Mouse (Mus musculus) liver, postnatal 0 days (tissue): ENCODE measurements around the gene Ski. TPM values are rescaled to one million over a fixed set of nuclear protein-coding genes. Genes with fewer than 3 reads are reported as not detected.

Experiments used
- ATAC-seq: fragments of 200-750 bp; cut with Nextera tagmentation; 2 replicates; pipeline ENCODE4 v1.8.0; 2017; ENCODE audit warnings: mild to moderate bottlenecking, moderate library complexity
- DNase-seq: peaks from one replicate; pipeline ENCODE4 v3.0.0-alpha.2; 2016
- H3K27ac ChIP-seq: fragments of 300-500 bp; sonication (generic); 2 replicates; pipeline ENCODE4 v1.5.1; 2014; ENCODE audit warnings: antibody characterized with exemption, moderate library complexity, mild to moderate bottlenecking, low read depth
- H3K27me3 ChIP-seq: fragments of 300-500 bp; sonication (generic); 2 replicates; pipeline ENCODE4 v1.6.1; 2014; ENCODE audit warnings: low read length, control low read depth, mixed read lengths; ENCODE audit not compliant: insufficient read depth
- H3K36me3 ChIP-seq: fragments of 300-500 bp; sonication (generic); replicated peaks from 2 replicates; pipeline ENCODE4 v1.6.1; 2014; ENCODE audit warnings: mild to moderate bottlenecking, control low read depth, low read length, moderate library complexity, mixed read lengths; ENCODE audit not compliant: insufficient read depth
- H3K4me1 ChIP-seq: fragments of 300-500 bp; sonication (generic); 2 replicates; pipeline ENCODE4 v1.6.1; 2014; ENCODE audit warnings: antibody characterized with exemption, mild to moderate bottlenecking, control low read depth; ENCODE audit not compliant: insufficient read depth
- H3K4me2 ChIP-seq: fragments of 300-500 bp; sonication (generic); 2 replicates; pipeline ENCODE4 v1.6.1; 2014; ENCODE audit warnings: low read depth, mild to moderate bottlenecking, low read length, moderate library complexity, mixed read lengths
- H3K4me3 ChIP-seq: fragments of 300-500 bp; sonication (generic); 2 replicates; pipeline ENCODE4 v1.5.1; 2014; ENCODE audit warnings: low read depth, low read length
- H3K9ac ChIP-seq: fragments of 300-500 bp; sonication (generic); replicated peaks from 2 replicates; pipeline ENCODE4 v1.6.1; 2014; ENCODE audit warnings: mild to moderate bottlenecking, moderate library complexity
- H3K9me3 ChIP-seq: fragments of 300-500 bp; sonication (generic); 2 replicates; pipeline ENCODE4 v1.6.1; 2016; ENCODE audit warnings: mild to moderate bottlenecking, control low read depth, low read length, mixed read lengths
- CTCF ChIP-seq: sonication (generic); IDR thresholded peaks from 2 replicates; pipeline ENCODE4 v1.5.1; 2016; ENCODE audit warnings: antibody characterized with exemption, low read depth
- EP300 ChIP-seq: IDR thresholded peaks from 2 replicates; pipeline ENCODE4 v1.6.1; 2016; ENCODE audit warnings: antibody characterized with exemption, low read depth, mild to moderate bottlenecking
- WGBS: fragments of 180-500 bp; shearing (Covaris S2); extraction: QIAGEN DNeasy Blood & Tissue Kit; methylation state at CpG from one replicate; pipeline ENCODE4 v1.1.7; 2014; ENCODE audit not compliant: insufficient replicate concordance; 5-methylcytosine and 5-hydroxymethylcytosine counted together
- polyA plus RNA-seq: library from polyadenylated mRNA; unstranded; fragments of >200 nt; fragmentation: Nextera tagmentation; extraction: Ambion mirVana; gene quantifications from 2 replicates; pipeline ENCODE4 v1.2.1, GENCODE M21; 2015

The Ski gene
- polyA plus RNA-seq, 1 experiment from 2014 or later, result 3.5 TPM

GRCm38 (mm10) chr4:155134686-155135172 is 87.7 kb downstream of the Ski start:
- no peak overlapping the region for H3K4me2 ChIP-seq
- H3K36me3 ChIP-seq, result no peaks in the 10 kb centered on the region
- no peak overlapping the region for H3K27ac ChIP-seq
- ATAC-seq, result no peak
- no peak for TF ChIP-seq CTCF
- TF ChIP-seq EP300, result no peak
- H3K4me3 ChIP-seq, result no peak overlapping the region
- WGBS, result 84% methylated on average over 7 of the region's 7 CpGs
- no peak for DNase-seq
- H3K27me3 ChIP-seq, result no peaks in the 10 kb centered on the region
- no peak overlapping the region for H3K9ac ChIP-seq
- H3K4me1 ChIP-seq, result peaks cover 13% of the 10 kb centered on the region; the same call in 1 of the 2 replicates
- H3K9me3 ChIP-seq, result no peaks in the 10 kb centered on the region

DNA sequence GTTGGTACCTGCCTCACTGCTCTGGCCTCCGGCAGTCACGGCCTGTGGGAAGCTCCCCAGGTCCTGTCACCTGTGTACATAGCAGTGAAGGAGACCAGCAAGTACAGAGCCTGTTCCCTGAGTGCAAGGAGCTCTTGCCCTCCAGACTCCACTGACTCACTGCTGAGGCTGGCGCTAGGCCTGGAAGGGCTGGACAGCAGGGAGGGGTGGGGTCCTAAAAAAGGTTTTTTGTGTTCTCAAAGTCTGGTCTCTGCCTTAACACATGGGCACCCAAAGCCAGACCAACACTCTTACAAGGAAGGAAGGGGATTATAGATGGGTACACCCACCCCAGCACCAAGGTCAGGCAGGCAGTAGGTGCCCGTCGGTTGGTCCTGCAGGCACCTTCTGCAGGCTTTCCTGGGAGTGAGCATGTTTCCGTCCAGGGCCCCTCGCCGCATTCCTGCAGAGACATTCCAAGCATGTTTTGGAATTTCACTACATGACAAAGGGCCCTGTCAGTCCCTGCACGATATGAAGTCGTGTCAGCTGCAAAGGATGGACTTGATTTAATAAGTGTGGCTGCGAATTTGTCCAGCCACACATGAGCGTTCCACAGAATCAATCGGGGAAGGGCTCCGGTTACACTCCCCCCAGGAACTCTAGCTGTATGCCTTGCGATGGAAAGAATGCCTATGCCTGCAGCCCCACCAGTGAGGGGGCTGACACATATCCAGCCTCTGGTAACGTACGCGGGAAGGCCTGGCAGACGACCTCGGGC is 88.6 kb downstream of the Ski start:
- Histone ChIP-seq H3K4me3 (no peak overlapping the region), H3K27me3 (no peaks in the 10 kb centered on the region), H3K27ac (no peak overlapping the region), H3K36me3 (no peaks in the 10 kb centered on the region), H3K9ac (no peak overlapping the region), H3K9me3 (no peaks in the 10 kb centered on the region), H3K4me2 (no peak overlapping the region), H3K4me1 (peaks cover 10% of the 10 kb centered on the region; the same call in 1 of the 2 replicates)
- 72% methylated on average over 20 of the region's 20 CpGs for WGBS
- DNase-seq, result no peak
- TF ChIP-seq CTCF (no peak), EP300 (no peak)
- ATAC-seq, result no peak

DNA sequence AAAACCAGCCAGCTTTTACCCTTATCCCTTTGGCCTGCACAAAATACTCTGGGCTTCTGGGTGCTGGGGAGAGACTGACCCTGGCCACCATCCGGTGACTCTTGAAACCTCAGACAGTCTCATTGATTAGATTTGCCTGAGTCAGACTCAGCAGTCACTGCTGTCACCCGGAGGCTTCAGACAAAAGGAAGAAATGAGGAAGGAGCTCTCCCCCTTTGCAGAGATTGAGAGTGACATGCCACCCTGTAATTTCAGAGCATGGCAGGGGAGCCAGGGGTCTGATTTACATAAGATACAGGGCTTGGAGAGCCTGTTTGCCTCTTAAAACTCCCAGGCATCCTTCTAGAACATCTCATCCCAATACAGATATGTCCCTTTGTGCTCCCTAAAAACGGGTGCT is 89.2 kb downstream of the Ski start:
- TF ChIP-seq EP300, result no peak
- TF ChIP-seq CTCF, result no peak
- no peak overlapping the region for H3K9ac ChIP-seq

GRCm38 (mm10) chr4:155130616-155131015 is 91.8 kb downstream of the Ski start:
- no peak overlapping the region for H3K9ac ChIP-seq
- no peak for ATAC-seq
- TF ChIP-seq CTCF (no peak), EP300 (no peak)
- no peak for DNase-seq
- no peak overlapping the region for H3K4me3 ChIP-seq
- H3K4me2 ChIP-seq, result no peak overlapping the region
- H3K27ac ChIP-seq, result no peak overlapping the region
- peaks cover 6% of the 10 kb centered on the region; the same call in 1 of the 2 replicates for H3K4me1 ChIP-seq
- H3K27me3 ChIP-seq, result no peaks in the 10 kb centered on the region
- 64% methylated on average over 7 of the region's 7 CpGs for WGBS
- H3K9me3 ChIP-seq, result no peaks in the 10 kb centered on the region
- H3K36me3 ChIP-seq, result no peaks in the 10 kb centered on the region

More for the DNA sequence above, 89.2 kb downstream of the Ski start:
- Histone ChIP-seq H3K9me3 (no peaks in the 10 kb centered on the region), H3K27me3 (no peaks in the 10 kb centered on the region), H3K4me3 (no peak overlapping the region), H3K27ac (no peak overlapping the region), H3K4me2 (no peak overlapping the region), H3K36me3 (no peaks in the 10 kb centered on the region), H3K4me1 (peaks cover 9% of the 10 kb centered on the region; the same call in 1 of the 2 replicates)
- ATAC-seq (no peak), DNase-seq (no peak)
- 22% methylated on average over 3 of the region's 3 CpGs for WGBS

DNA sequence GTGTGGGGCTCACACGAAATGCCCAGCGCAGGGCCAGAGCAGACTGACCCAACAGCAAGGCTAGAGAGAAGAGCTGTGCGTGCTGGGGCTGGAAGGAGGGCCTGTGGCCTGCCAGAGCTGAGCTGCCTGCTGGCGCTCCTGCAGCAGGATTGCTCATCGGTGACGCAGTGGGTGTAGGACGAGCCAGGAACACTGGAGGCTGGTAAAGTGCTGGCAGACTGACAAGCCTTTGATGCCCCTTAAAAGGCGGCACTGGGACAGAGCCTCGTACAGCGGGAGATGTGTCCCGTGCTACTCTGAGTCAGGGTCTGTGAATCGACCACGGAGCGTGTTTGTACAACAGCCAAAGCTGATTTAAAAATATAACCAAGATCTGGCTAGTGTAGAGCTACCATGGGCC is 92.4 kb downstream of the Ski start:
- no peaks in the 10 kb centered on the region for H3K9me3 ChIP-seq
- no peak overlapping the region for H3K27ac ChIP-seq

GRCm38 (mm10) chr4:155129132-155129917 is 93.1 kb downstream of the Ski start:
- DNase-seq (peak; percentile 48), ATAC-seq (0 out of 2 replicates have a peak, but pooled peaks have one; percentile 21)
- WGBS, result 89% methylated on average over 10 of the region's 10 CpGs
- Histone ChIP-seq H3K4me2 (no peak overlapping the region), H3K9me3 (no peaks in the 10 kb centered on the region), H3K4me3 (no peak overlapping the region), H3K36me3 (no peaks in the 10 kb centered on the region), H3K9ac (no peak overlapping the region), H3K4me1 (peaks cover 13% of the 10 kb centered on the region), H3K27ac (no peak overlapping the region), H3K27me3 (no peaks in the 10 kb centered on the region)
- TF ChIP-seq EP300, result no peak
- TF ChIP-seq CTCF, result peak; percentile 64

More for the DNA sequence above, 92.4 kb downstream of the Ski start:
- no peak overlapping the region for H3K4me3 ChIP-seq
- H3K9ac ChIP-seq, result no peak overlapping the region
- H3K27me3 ChIP-seq, result no peaks in the 10 kb centered on the region
- peaks cover 13% of the 10 kb centered on the region for H3K4me1 ChIP-seq
- H3K36me3 ChIP-seq, result no peaks in the 10 kb centered on the region
- ATAC-seq (no peak), DNase-seq (no peak)
- no peak overlapping the region for H3K4me2 ChIP-seq
- TF ChIP-seq CTCF (no peak), EP300 (no peak)
- 87% methylated on average over 14 of the region's 14 CpGs for WGBS
